Mouse (Mus musculus) ES-Bruce4 (cell line): ENCODE measurements around the gene Card11. TPM values are rescaled to one million over a fixed set of nuclear protein-coding genes. Genes with fewer than 3 reads are reported as not detected.

Experiments used
- H3K27ac ChIP-seq: 2 replicates; pipeline ENCODE4 v1.5.1; 2012; ENCODE audit warnings: low read length, inconsistent platforms; ENCODE audit not compliant: insufficient read depth
- H3K27me3 ChIP-seq: 2 replicates; pipeline ENCODE4 v1.6.1; 2012; ENCODE audit warnings: mild to moderate bottlenecking, low read length, inconsistent platforms; ENCODE audit not compliant: control insufficient read depth, poor library complexity, insufficient read depth, severe bottlenecking
- H3K36me3 ChIP-seq: 2 replicates; pipeline ENCODE4 v1.6.1; 2012; ENCODE audit warnings: inconsistent platforms, mild to moderate bottlenecking, low read length, moderate library complexity; ENCODE audit not compliant: control insufficient read depth, poor library complexity, insufficient read depth, severe bottlenecking
- H3K4me1 ChIP-seq: one replicate; pipeline ENCODE4 v1.8.1; 2011; ENCODE audit warnings: low read length; ENCODE audit not compliant: control insufficient read depth, insufficient read depth
- H3K4me3 ChIP-seq: 2 replicates; pipeline ENCODE4 v1.5.1; 2011; ENCODE audit warnings: low read depth, mild to moderate bottlenecking, low read length
- H3K9ac ChIP-seq: 2 replicates; pipeline ENCODE4 v1.6.1; 2012; ENCODE audit warnings: low read depth, mild to moderate bottlenecking, inconsistent platforms; ENCODE audit not compliant: poor library complexity, severe bottlenecking
- H3K9me3 ChIP-seq: replicated peaks from 2 replicates; pipeline ENCODE4 v1.6.1; 2012; ENCODE audit warnings: mild to moderate bottlenecking, low read length, inconsistent platforms; ENCODE audit not compliant: control insufficient read depth, poor library complexity, insufficient read depth, severe bottlenecking
- CTCF ChIP-seq: IDR thresholded peaks from one replicate; pipeline ENCODE4 v1.8.1; 2011; ENCODE audit warnings: low read depth, low read length
- EP300 ChIP-seq: IDR thresholded peaks from 2 replicates; pipeline ENCODE4 v1.6.1; 2011; ENCODE audit warnings: low read depth, low read length; ENCODE audit not compliant: insufficient read depth
- POLR2A ChIP-seq: IDR thresholded peaks from one replicate; pipeline ENCODE4 v1.8.1; 2011; ENCODE audit warnings: low read length; ENCODE audit not compliant: insufficient read depth
- polyA plus RNA-seq: library from polyadenylated mRNA; stranded (reverse); fragments of >200 nt; gene quantifications from 2 replicates; pipeline ENCODE4 v1.2.4, GENCODE M21; 2011; ENCODE audit warnings: low read depth; ENCODE audit not compliant: missing spikeins, insufficient read depth, insufficient read length

Gene Card11
- polyA plus RNA-seq, 1 experiment: not detected

DNA sequence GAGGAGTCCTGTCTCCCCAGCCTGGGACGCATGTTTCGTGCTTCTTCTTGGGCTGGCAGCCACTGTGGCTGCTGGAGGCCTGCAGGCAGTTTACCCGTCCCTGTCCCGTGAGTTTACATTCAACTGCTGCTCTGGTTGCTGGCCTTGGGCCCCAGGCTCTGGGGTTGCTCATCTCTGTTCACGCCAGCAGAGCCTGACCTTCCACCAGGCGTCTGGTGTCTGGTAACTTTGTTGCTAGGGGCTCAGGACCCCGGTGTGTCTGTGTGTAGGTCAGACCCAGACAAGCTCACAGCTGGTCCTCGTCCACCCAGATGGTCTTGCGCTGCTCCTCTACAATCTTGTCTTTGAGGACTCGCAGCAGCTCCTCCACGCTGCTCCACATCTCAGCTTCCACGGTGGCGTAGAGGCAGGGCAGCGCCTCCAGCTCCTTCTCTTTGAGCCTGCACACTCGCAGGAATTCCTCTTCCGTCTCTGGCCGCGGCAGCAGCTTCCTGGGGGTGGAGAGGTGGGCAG lies 127.3 kb downstream of the Card11 start:
- no peaks in the 10 kb centered on the region for H3K9me3 ChIP-seq
- TF ChIP-seq EP300: no peak
- no peak for TF ChIP-seq POLR2A
- TF ChIP-seq CTCF: no peak
- no peak overlapping the region for H3K9ac ChIP-seq
- H3K27me3 ChIP-seq: no peaks in the 10 kb centered on the region
- peak overlapping the region; percentile 5; the same call in 1 of the 2 replicates for H3K4me3 ChIP-seq
- no peak overlapping the region for H3K27ac ChIP-seq
- no peaks in the 10 kb centered on the region for H3K4me1 ChIP-seq
- no peaks in the 10 kb centered on the region for H3K36me3 ChIP-seq

DNA sequence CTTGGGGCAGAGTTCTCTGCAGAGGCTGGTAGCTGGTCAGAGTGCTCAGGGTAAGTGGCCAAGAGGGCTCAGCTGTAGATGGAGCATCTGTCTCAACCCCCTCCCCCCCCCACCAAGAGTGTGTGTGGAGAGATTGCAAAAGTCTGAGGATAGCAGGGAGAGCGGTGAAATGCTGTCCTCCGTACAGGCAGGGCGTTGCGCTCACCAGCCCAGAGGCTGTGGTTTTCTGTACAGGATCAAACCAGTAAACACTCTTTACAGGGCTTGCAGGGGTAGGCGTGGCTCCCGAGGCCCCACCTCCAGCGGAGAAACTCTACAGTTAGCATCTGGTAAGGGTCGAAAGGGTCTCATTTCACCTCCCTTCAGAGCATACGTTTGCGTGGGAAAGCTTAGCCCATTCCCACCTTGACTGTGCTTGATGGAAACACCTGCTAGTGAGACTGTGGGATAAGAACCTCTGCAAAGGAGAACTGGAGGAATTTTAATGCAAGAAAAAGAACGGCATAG lies 127.8 kb downstream of the Card11 start:
- Histone ChIP-seq H3K9ac (no peak overlapping the region), H3K27ac (no peak overlapping the region), H3K36me3 (no peaks in the 10 kb centered on the region), H3K4me1 (no peaks in the 10 kb centered on the region), H3K27me3 (no peaks in the 10 kb centered on the region), H3K4me3 (no peak overlapping the region; the same call in 1 of the 2 replicates), H3K9me3 (no peaks in the 10 kb centered on the region)
- TF ChIP-seq EP300 (no peak), POLR2A (no peak), CTCF (no peak)

DNA sequence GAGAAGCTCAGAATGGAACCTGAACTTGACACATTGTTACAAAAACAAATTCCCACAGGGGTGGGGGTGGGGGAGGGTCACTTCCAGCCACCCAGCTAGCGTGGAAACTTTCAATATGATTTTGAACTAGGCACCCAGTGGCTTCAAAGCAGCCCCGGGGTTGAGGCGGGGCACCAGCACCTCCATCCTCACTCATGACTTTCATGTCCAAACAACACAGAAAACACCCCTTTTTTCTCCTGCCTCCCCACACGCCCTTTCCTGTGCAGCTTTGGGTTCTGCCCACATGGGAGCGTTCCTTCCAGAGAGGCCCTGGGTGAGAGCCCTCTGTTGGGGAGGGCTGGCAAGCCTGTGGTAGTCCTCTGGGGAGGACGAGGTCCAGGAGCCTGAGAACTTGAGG lies 129.1 kb downstream of the Card11 start:
- H3K9me3 ChIP-seq: no peaks in the 10 kb centered on the region
- no peaks in the 10 kb centered on the region for H3K4me1 ChIP-seq
- H3K27me3 ChIP-seq: no peaks in the 10 kb centered on the region
- no peak overlapping the region for H3K27ac ChIP-seq
- no peak overlapping the region for H3K9ac ChIP-seq
- no peaks in the 10 kb centered on the region for H3K36me3 ChIP-seq
- no peak overlapping the region for H3K4me3 ChIP-seq
- TF ChIP-seq CTCF (no peak), EP300 (no peak), POLR2A (no peak)

DNA sequence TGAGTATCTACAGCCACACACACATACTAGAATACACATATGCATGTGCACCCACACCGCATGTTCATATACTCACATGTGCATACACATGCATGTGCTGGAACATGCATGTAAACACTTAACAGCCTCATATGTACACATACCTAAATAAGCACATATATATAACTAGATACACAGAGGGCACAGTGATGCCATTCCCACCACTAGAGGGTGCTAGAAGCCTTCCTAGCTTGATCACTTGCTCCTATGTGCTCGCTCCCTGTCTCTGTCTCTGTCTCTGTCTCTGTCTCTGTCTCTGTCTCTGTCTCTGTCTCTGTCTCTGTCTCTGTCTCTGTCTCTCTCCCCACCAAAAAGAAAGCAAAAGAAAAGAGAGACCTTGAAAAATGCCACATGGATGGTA lies 131.3 kb downstream of the Card11 start:
- no peaks in the 10 kb centered on the region for H3K4me1 ChIP-seq
- no peak overlapping the region for H3K9ac ChIP-seq
- H3K4me3 ChIP-seq: no peak overlapping the region
- TF ChIP-seq CTCF: peak; percentile 58
- TF ChIP-seq EP300: no peak
- TF ChIP-seq POLR2A: no peak
- H3K27me3 ChIP-seq: no peaks in the 10 kb centered on the region
- H3K27ac ChIP-seq: no peak overlapping the region
- no peaks in the 10 kb centered on the region for H3K9me3 ChIP-seq
- no peaks in the 10 kb centered on the region for H3K36me3 ChIP-seq

DNA sequence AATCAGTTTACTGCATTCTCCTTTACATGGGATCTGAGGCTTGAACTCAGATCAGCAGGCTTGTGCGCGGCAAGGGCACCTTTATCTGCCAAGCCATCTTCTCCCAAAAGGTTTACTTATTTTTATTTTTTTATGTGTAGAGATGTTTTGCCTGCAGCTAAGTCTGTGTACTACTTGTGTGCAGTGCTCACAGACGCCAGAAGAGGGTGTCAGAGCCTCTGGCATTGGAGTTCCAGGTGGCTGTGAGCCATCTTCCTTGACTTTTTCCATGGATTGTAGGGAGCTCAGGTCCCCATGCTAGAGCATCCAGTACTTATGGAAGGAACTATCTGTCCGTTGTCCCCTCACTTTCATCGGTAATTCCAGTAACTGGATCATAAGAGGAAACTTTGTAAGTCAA lies 140.7 kb downstream of the Card11 start:
- no peak overlapping the region for H3K27ac ChIP-seq
- no peak overlapping the region for H3K9ac ChIP-seq
- H3K9me3 ChIP-seq: no peaks in the 10 kb centered on the region
- H3K36me3 ChIP-seq: no peaks in the 10 kb centered on the region
- TF ChIP-seq EP300: no peak
- peak; percentile 39 for TF ChIP-seq CTCF
- no peak for TF ChIP-seq POLR2A
- H3K4me1 ChIP-seq: no peaks in the 10 kb centered on the region
- H3K4me3 ChIP-seq: no peak overlapping the region
- no peaks in the 10 kb centered on the region for H3K27me3 ChIP-seq

DNA sequence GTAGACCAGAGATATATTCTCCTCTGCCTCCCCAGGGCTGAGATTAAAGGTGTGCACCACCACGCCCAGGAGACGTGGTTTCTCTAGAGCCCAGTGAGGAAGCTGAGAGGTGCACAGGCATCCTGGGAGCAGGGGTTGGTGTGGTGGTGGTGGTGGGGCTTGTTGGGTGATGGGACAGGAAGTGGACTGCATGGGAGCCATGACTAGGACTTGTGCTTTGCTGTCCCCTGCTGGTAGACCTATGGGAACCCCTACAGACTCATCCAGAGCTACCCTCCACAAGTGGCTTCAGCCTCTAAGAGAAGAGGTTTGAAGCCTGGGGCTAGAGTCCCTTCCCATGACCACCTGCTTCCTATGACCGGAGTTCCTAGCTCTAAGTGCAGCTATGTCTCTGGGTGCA lies 142.0 kb downstream of the Card11 start:
- no peak overlapping the region for H3K9ac ChIP-seq
- no peak for TF ChIP-seq POLR2A
- TF ChIP-seq CTCF: peak; percentile 17
- TF ChIP-seq EP300: no peak
- no peaks in the 10 kb centered on the region for H3K4me1 ChIP-seq
- H3K36me3 ChIP-seq: no peaks in the 10 kb centered on the region
- H3K4me3 ChIP-seq: no peak overlapping the region
- no peaks in the 10 kb centered on the region for H3K9me3 ChIP-seq
- H3K27ac ChIP-seq: no peak overlapping the region
- H3K27me3 ChIP-seq: no peaks in the 10 kb centered on the region
